Mouse (Mus musculus) thymus, postnatal 4 days (tissue): ENCODE results near the gene Nanp.

Experiments
- DNase-seq: peaks from one replicate; pipeline ENCODE4 v3.0.0; 2021

Nanp gene

DNA sequence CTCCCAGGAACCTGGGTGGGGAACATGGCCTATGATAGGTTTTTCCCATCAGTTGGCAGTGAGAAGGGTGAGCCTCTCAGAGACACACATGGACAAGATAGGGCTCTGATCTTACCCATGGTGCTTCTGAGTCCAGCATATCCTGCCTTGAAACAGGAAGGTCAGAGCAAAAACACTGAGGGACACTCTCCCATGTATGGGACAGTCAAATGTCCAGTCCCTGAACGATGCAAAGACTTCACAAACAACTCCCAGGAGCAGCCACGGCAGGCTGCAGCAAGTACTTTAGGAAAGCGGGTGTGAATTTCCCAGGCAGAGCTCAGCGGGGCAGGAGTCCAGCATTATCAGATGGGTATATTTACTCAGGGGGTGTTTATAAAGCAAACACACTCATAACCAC, 43.9 kb downstream of the Nanp start:
- no peak for DNase-seq

DNA sequence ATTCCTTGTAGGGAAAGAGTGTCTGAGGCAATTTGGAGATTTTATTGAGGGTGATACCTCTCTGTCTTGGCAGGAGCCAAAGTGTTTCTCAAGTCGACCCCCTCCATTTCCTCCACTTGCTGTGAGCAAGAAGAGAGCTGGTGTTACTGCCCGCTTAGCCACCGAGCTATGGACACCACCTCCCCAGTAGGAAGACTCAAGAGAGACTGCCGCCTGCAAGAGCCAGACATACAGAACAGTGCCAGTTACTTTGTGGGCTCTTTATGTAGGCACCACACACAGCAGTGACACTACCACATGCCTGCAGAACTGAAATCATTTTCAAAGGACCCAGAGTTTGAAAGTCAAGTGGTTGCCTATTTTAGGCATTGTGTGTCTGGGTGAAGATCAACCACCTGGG, 48.1 kb downstream of the Nanp start:
- DNase-seq, result no peak

DNA sequence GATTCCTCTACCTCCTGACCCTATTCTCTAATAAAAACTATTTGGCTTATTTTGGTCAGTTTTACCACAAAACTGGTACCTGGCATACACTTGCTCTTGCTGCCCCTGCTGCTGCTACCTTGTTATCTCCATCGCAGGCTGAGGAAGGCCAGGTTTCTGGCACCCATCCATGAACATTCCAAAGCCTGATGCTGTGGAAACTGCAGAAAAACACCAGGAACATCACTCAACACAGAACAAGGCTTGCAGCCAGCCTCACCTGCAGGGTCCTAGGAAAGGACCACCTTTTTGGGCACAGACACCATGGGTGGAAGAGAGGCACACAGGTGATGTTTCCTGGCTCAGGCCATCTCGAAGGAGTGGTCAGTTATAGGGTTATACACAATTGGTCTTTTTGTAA, 48.7 kb downstream of the Nanp start:
- DNase-seq, result no peak

DNA sequence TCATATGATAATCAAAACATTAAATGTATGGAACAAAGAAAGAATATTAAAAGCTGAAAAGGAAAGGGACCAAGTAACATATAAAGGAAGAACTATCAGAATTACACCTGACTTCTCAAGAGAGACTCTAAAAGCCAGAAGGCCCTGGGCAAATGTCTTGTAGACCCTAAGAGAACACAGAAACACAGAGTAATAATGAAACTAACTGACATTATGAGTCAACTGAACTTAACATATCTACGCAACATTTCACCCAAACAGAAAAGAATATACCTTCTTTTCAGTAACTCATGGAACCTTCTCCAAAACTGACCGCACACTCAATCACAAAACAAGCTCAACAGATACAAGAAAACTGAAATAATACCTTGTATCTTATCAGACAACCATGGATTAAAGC, 53.8 kb downstream of the Nanp start:
- DNase-seq, result no peak

DNA sequence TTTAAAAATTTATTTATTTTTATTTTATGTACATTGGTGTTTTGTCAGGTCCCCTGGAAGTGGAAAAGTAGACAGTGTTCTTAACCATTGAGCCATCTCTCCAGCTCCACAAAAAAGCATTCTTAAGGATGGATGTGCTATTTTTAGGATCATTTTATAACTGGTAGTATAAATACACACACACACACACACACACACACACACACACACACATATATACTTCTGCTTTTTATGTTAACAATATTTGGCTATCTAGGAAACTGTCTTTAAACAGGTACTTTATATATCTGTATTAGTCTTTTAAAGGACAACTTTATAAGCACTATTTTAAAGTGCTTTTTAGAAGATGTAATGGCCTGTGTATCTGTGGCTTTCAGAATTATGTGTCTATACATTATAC, 57.1 kb downstream of the Nanp start:
- no peak for DNase-seq

DNA sequence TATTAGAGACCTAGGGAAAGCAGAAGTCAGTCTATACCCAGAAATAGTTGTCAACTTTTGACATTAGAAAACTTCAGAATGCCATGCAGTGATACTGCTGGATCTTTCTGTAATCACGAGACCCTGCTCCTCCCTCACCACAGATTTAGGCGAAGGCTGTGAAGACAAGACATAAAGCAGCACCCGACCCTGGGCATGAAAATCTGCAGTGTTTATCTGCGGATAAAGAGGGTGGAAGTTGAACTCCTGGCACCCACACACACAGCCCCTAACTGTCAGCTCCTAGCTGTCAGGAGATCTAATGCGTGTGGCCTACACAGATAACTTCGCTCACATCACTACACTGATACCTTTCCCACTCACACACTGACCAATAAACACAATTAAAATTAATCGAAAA, 57.7 kb downstream of the Nanp start:
- DNase-seq, result no peak

DNA sequence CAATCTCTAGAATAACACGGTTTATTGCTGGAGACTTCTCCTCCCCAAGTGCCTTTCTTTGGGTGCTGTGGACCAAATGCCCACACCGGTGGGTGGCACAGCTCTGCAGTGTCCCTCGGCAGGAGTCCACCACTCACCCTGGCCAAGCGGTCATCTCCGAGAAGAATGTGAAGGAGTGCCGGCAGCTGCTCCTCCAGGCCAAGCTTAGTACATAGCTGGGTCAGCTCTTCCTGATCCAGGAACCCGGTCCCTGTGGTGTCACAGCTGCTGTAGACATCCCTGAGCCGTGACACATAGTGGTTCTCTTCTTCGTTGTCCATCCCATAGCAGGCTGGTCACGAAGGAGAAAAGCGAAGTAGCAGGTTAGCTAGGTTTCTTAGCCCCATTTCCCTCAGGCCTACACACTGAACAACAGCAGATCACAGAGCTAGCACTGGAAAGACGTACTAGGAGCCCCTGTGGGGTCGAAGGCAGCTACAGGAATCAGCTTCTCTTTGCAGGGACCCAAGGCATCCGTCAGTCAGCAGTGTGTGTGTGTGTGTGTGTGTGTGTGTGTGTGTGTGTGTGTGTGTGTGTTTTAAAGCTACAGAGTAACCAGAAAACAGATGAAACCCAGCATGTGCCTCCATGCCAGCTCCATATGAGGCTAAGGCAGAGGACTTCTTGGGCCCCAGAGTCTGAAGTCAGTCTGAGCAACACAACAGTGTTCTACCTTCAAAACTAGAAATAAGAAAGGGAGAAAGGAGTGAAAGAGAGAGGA, 59.2 kb downstream of the Nanp start:
- no peak for DNase-seq
